Mouse (Mus musculus): ENCODE measurements around the gene Dapk2.

Dapk2 gene

GRCm38 (mm10) chr9:66249281-66249680, 91.3 kb downstream of the Dapk2 start:
- in situ Hi-C loops (cut with MboI; ENCODE audit: low pct_unique_long_range_greater_than_20kb in 1 of 2, low sequenced_read_pairs in 2 of 2, unreplicated experiment in 1 of 2) = no loop called here

- in situ Hi-C loops (cut with MboI; ENCODE audit: low pct_unique_long_range_greater_than_20kb in 1 of 2, low sequenced_read_pairs in 2 of 2, unreplicated experiment in 1 of 2) = no loop called here
These were observed 93.2 kb downstream of the Dapk2 start for GRCm38 (mm10) chr9:66251159-66251691.

- in situ Hi-C loops (cut with MboI; ENCODE audit: low pct_unique_long_range_greater_than_20kb in 1 of 2, low sequenced_read_pairs in 2 of 2, unreplicated experiment in 1 of 2) = no loop called here
These were observed 103.7 kb downstream of the Dapk2 start for GRCm38 (mm10) chr9:66261741-66262140.

- in situ Hi-C loops (cut with MboI; ENCODE audit: low pct_unique_long_range_greater_than_20kb in 1 of 2, low sequenced_read_pairs in 2 of 2, unreplicated experiment in 1 of 2) = no loop called here
These were observed 105.7 kb downstream of the Dapk2 start for GRCm38 (mm10) chr9:66263701-66264100.

GRCm38 (mm10) chr9:66265645-66266044, 107.6 kb downstream of the Dapk2 start:
- in situ Hi-C loops (cut with MboI; ENCODE audit: low pct_unique_long_range_greater_than_20kb in 1 of 2, low sequenced_read_pairs in 2 of 2, unreplicated experiment in 1 of 2) = no loop called here

- in situ Hi-C loops (cut with MboI; ENCODE audit: low pct_unique_long_range_greater_than_20kb in 1 of 2, low sequenced_read_pairs in 2 of 2, unreplicated experiment in 1 of 2) = no loop called here
These were observed 108.5 kb downstream of the Dapk2 start for GRCm38 (mm10) chr9:66266237-66267170.

GRCm38 (mm10) chr9:66268804-66269203, 110.8 kb downstream of the Dapk2 start:
- in situ Hi-C loops (cut with MboI; ENCODE audit: low pct_unique_long_range_greater_than_20kb in 1 of 2, low sequenced_read_pairs in 2 of 2, unreplicated experiment in 1 of 2) = no loop called here

GRCm38 (mm10) chr9:66270038-66270437, 112.0 kb downstream of the Dapk2 start:
- in situ Hi-C loops (cut with MboI; ENCODE audit: low pct_unique_long_range_greater_than_20kb in 1 of 2, low sequenced_read_pairs in 2 of 2, unreplicated experiment in 1 of 2) = no loop called here

GRCm38 (mm10) chr9:66271726-66272125, 113.7 kb downstream of the Dapk2 start:
- in situ Hi-C loops (cut with MboI; ENCODE audit: low pct_unique_long_range_greater_than_20kb in 1 of 2, low sequenced_read_pairs in 2 of 2, unreplicated experiment in 1 of 2) = no loop called here

- in situ Hi-C loops (cut with MboI; ENCODE audit: low pct_unique_long_range_greater_than_20kb in 1 of 2, low sequenced_read_pairs in 2 of 2, unreplicated experiment in 1 of 2) = no loop called here
These were observed 115.6 kb downstream of the Dapk2 start for GRCm38 (mm10) chr9:66273632-66274031.

- in situ Hi-C loops (cut with MboI; ENCODE audit: low pct_unique_long_range_greater_than_20kb in 1 of 2, low sequenced_read_pairs in 2 of 2, unreplicated experiment in 1 of 2) = no loop called here
These were observed 116.6 kb downstream of the Dapk2 start for GRCm38 (mm10) chr9:66274657-66275056.

GRCm38 (mm10) chr9:66275267-66275991, 117.4 kb downstream of the Dapk2 start:
- in situ Hi-C loops (cut with MboI; ENCODE audit: low pct_unique_long_range_greater_than_20kb in 1 of 2, low sequenced_read_pairs in 2 of 2, unreplicated experiment in 1 of 2) = no loop called here

GRCm38 (mm10) chr9:66276062-66276461, 118.0 kb downstream of the Dapk2 start:
- in situ Hi-C loops (cut with MboI; ENCODE audit: low pct_unique_long_range_greater_than_20kb in 1 of 2, low sequenced_read_pairs in 2 of 2, unreplicated experiment in 1 of 2) = no loop called here

- in situ Hi-C loops (cut with MboI; ENCODE audit: low pct_unique_long_range_greater_than_20kb in 1 of 2, low sequenced_read_pairs in 2 of 2, unreplicated experiment in 1 of 2) = no loop called here
These were observed 118.8 kb downstream of the Dapk2 start for GRCm38 (mm10) chr9:66276697-66277385.

- in situ Hi-C loops (cut with MboI; ENCODE audit: low pct_unique_long_range_greater_than_20kb in 1 of 2, low sequenced_read_pairs in 2 of 2, unreplicated experiment in 1 of 2) = no loop called here
These were observed 121.6 kb downstream of the Dapk2 start for GRCm38 (mm10) chr9:66279647-66280046.

- in situ Hi-C loops (cut with MboI; ENCODE audit: low pct_unique_long_range_greater_than_20kb in 1 of 2, low sequenced_read_pairs in 2 of 2, unreplicated experiment in 1 of 2) = no loop called here
These were observed 122.5 kb downstream of the Dapk2 start for GRCm38 (mm10) chr9:66280496-66280895.

- in situ Hi-C loops (cut with MboI; ENCODE audit: low pct_unique_long_range_greater_than_20kb in 1 of 2, low sequenced_read_pairs in 2 of 2, unreplicated experiment in 1 of 2) = no loop called here
These were observed 123.5 kb downstream of the Dapk2 start for GRCm38 (mm10) chr9:66281501-66281951.

GRCm38 (mm10) chr9:66282582-66282981, 124.6 kb downstream of the Dapk2 start:
- in situ Hi-C loops (cut with MboI; ENCODE audit: low pct_unique_long_range_greater_than_20kb in 1 of 2, low sequenced_read_pairs in 2 of 2, unreplicated experiment in 1 of 2) = no loop called here
